Mouse (Mus musculus) heart, adult 2 months (tissue): ENCODE results near the gene Cnst. TPM values are rescaled to one million over a fixed set of nuclear protein-coding genes. Genes with fewer than 3 reads are reported as not detected.

Experiments used
- DNase-seq, 2 experiments: peaks; one replicate each; pipeline ENCODE4 v3.0.0; 2021
- H3K27ac ChIP-seq: fragments of 200-600 bp; 2 replicates; pipeline ENCODE4 v1.8.1; 2022
- H3K27me3 ChIP-seq: fragments of 200-500 bp; 2 replicates; pipeline ENCODE4 v1.6.1; 2012; ENCODE audit warnings: mild to moderate bottlenecking, low read length, inconsistent platforms, mixed read lengths; ENCODE audit not compliant: control insufficient read depth, insufficient read depth
- H3K36me3 ChIP-seq: fragments of 200-500 bp; 2 replicates; pipeline ENCODE4 v1.6.1; 2012; ENCODE audit warnings: low read length, inconsistent platforms; ENCODE audit not compliant: control insufficient read depth, insufficient read depth
- H3K4me1 ChIP-seq: fragments of 200-500 bp; 2 replicates; pipeline ENCODE4 v1.6.1; 2011; ENCODE audit warnings: low read length; ENCODE audit not compliant: control insufficient read depth, insufficient read depth
- H3K4me3 ChIP-seq: fragments of 200-600 bp; 2 replicates; pipeline ENCODE4 v1.8.1; 2022
- H3K79me2 ChIP-seq: fragments of 200-500 bp; replicated peaks from 2 replicates; pipeline ENCODE4 v1.6.1; 2012; ENCODE audit warnings: mild to moderate bottlenecking, inconsistent platforms, low read length, moderate library complexity, mixed read lengths; ENCODE audit not compliant: control insufficient read depth, insufficient read depth
- H3K9ac ChIP-seq: fragments of 200-500 bp; 2 replicates; pipeline ENCODE4 v1.6.1; 2012; ENCODE audit warnings: low read depth, mild to moderate bottlenecking, control low read depth, inconsistent platforms, low read length, mixed read lengths
- CTCF ChIP-seq: fragments of 200-600 bp; IDR thresholded peaks from 2 replicates; pipeline ENCODE4 v1.8.1; 2022; ENCODE audit warnings: antibody characterized with exemption, mild to moderate bottlenecking, moderate library complexity
- EP300 ChIP-seq: fragments of 200-500 bp; IDR thresholded peaks from 2 replicates; pipeline ENCODE4 v1.6.1; 2011; ENCODE audit warnings: low read depth, low read length, control low read depth; ENCODE audit not compliant: insufficient read depth
- POLR2A ChIP-seq: fragments of 200-500 bp; IDR thresholded peaks from 2 replicates; pipeline ENCODE4 v1.6.1; 2011; ENCODE audit warnings: mild to moderate bottlenecking, low read depth, low read length, control low read depth; ENCODE audit not compliant: insufficient read depth
- WGBS: fragments of 180-500 bp; shearing (Covaris S2); methylation state at CpG from one replicate; pipeline ENCODE4 v1.1.7; 2018; 5-methylcytosine and 5-hydroxymethylcytosine counted together
- intact Hi-C: fragments of 180-260 bp; cut with DNase I; formaldehyde crosslinking; loops from one replicate; pipeline ENCODE4 v1.15.1; 2025
- polyA plus RNA-seq: library from polyadenylated mRNA; depleted of rRNA; stranded (reverse); fragments of >200 nt; gene quantifications from 2 replicates; pipeline ENCODE4 v1.2.3, GENCODE M21; 2012
- total RNA-seq, 2 experiments: library from RNA; stranded (reverse); gene quantifications; 2 replicates each; pipeline ENCODE4 v1.2.3; 2021

Cnst gene
- total and polyA plus RNA-seq, 3 experiments: 23.4 to 48.8 (median 46.7) TPM

DNA sequence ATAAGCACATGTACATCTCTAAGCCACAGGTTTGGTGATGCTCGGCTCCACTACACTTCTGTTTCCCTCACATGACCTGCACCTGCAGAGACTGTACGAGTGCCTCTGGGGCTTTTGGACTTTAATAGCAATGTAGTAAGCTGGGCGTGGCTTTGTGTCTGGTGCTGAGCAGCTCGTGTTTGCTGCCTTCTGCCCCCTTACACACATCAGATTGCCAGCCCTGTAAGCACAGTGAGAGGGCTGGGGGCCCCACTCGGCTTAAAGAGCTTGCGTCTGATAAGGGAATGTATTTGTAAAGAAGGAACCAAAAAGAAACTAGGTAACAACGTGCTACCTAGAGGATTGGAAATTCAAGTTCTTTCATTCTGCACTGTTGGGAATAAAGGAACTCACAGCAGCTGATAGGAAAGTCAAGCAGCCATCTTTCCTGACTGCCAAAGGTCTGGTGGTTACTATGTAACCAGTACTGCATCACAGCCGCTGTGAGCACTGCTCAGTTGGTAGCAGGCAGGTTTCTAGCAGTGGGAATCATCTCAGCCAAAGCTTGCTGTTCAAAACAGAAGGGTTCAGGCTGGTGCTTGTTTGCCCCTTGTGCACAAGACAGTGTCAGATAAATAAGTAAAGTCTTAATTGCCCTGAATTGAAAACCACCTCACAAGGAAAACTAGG is 82.4 kb downstream of the Cnst start:
- TF ChIP-seq EP300: no peak
- TF ChIP-seq CTCF: no peak
- TF ChIP-seq POLR2A: no peak
- 58% methylated on average over 8 of the region's 8 CpGs for WGBS
- Histone ChIP-seq H3K27me3 (no peaks in the 10 kb centered on the region), H3K9ac (no peak overlapping the region), H3K4me1 (no peaks in the 10 kb centered on the region), H3K36me3 (no peaks in the 10 kb centered on the region), H3K27ac (no peak overlapping the region), H3K4me3 (no peak overlapping the region), H3K79me2 (no peaks in the 10 kb centered on the region)
- intact Hi-C loops: no loop called here
- no peak for DNase-seq

DNA sequence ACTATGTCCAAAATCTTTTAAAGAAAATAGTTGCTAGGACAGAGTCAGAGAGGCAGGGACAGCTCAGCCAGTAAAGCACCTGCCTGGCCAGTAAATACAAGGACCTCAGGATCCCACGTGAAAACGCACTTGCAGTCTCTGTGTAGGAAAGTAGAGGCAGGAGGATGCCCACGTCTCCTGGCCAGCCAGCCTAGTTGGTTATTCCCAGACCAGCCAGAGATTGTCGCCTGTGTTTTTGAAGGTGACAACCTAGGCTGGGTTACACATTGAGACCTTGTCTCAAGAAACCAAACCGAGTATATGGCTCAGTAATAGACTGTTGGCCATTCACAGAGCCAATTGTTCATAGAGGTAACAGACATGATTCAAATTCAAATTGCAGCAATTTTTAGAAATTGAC is 83.1 kb downstream of the Cnst start:
- no peak overlapping the region for H3K9ac ChIP-seq
- intact Hi-C loops: no loop called here
- 86% methylated on average over 5 of the region's 5 CpGs for WGBS

DNA sequence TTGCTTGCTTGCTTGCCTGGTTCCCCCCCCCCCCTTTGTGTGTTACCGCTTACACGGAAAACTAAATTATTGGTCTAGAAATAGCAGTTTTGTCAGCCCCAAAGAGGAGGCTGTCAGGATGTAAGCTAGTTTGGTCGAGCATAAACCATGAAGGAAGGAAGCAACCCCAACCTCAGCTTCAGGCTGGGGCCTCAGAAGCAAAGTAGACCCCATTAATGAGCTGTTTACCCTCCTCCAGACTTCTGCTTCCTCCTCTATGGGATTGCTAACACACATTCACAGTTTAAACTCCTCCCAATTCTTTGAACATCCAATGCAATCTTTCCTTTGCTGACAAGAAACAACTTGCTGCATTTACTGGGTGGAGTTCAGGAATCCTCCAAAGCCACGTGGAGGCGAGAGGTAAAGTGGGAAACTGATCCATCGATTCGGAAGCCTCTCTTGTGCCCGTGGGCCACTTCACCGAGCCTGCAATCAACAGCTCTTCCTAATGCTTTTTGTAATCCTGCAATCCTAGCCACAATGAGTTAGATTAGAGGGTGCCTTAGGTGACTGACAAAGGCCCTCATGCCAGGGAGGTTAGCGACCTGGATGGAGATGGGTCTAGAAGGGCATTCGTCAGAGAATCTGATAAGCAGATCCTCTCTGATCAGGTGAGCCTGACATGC is 86.7 kb downstream of the Cnst start:
- no peak overlapping the region for H3K4me3 ChIP-seq
- no peaks in the 10 kb centered on the region for H3K36me3 ChIP-seq
- intact Hi-C loops: no loop called here
- no peak for DNase-seq
- H3K27me3 ChIP-seq: no peaks in the 10 kb centered on the region
- no peak overlapping the region for H3K27ac ChIP-seq
- WGBS: 79% methylated on average over 11 of the region's 11 CpGs
- no peak for TF ChIP-seq POLR2A
- TF ChIP-seq CTCF: no peak
- no peak for TF ChIP-seq EP300
- H3K79me2 ChIP-seq: no peaks in the 10 kb centered on the region
- H3K9ac ChIP-seq: no peak overlapping the region
- H3K4me1 ChIP-seq: no peaks in the 10 kb centered on the region

More for the DNA sequence above, 83.1 kb downstream of the Cnst start:
- Histone ChIP-seq H3K36me3 (no peaks in the 10 kb centered on the region), H3K27me3 (no peaks in the 10 kb centered on the region), H3K27ac (no peak overlapping the region), H3K4me3 (no peak overlapping the region), H3K4me1 (no peaks in the 10 kb centered on the region), H3K79me2 (no peaks in the 10 kb centered on the region)
- TF ChIP-seq EP300: no peak
- no peak for TF ChIP-seq CTCF
- no peak for DNase-seq

DNA sequence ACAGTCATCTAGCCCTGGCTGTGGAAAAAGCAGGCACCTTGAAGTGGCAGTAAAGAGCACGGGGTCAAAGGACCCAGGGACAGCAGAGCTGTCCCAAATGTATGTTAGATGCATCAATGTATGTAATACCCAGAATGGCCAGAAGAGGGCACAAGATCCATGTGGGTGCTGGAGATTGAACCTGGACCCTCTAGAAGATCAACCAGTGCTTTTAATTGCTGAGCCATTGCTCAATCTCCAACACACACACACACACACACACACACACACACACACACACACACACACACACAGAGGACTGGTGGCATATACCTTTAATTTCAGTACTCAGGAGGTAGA is 87.2 kb downstream of the Cnst start:
- Histone ChIP-seq H3K27me3 (no peaks in the 10 kb centered on the region), H3K36me3 (no peaks in the 10 kb centered on the region), H3K4me1 (no peaks in the 10 kb centered on the region), H3K4me3 (no peak overlapping the region), H3K27ac (no peak overlapping the region), H3K9ac (no peak overlapping the region), H3K79me2 (no peaks in the 10 kb centered on the region)
- 45% methylated on average over 1 of the region's 1 CpGs for WGBS
- intact Hi-C loops: no loop called here
- peak in 1 of 2 experiments; percentile 14 for DNase-seq
- no peak for TF ChIP-seq POLR2A
- TF ChIP-seq EP300: no peak
- TF ChIP-seq CTCF: peak; percentile 70

DNA sequence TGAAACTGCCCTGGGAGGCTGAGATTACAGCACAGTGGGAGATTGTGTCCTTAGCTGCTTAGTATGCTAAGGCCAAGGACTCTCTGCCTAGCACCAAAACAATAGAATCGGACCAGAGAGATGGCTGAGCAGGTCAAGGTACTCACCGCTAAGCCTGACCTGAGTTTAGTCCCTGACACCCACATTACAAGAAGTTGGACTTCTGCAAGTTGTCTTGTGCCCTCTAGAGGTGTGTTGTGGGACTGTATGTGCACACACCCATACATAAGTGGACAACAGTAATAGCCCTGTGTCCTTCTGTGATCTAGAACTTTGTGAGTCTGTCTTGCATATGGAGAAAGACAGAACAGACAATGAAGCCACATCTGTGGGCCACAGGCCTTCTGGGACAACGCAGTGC is 88.0 kb downstream of the Cnst start:
- no peak overlapping the region for H3K4me3 ChIP-seq
- H3K79me2 ChIP-seq: no peaks in the 10 kb centered on the region
- no peak overlapping the region for H3K27ac ChIP-seq
- 86% methylated on average over 3 of the region's 3 CpGs for WGBS
- no peaks in the 10 kb centered on the region for H3K36me3 ChIP-seq
- intact Hi-C loops: no loop called here
- TF ChIP-seq POLR2A: no peak
- no peak for TF ChIP-seq EP300
- peak; percentile 21 for TF ChIP-seq CTCF
- peak in 1 of 2 experiments; percentile 8 for DNase-seq
- no peaks in the 10 kb centered on the region for H3K27me3 ChIP-seq
- H3K4me1 ChIP-seq: no peaks in the 10 kb centered on the region
- no peak overlapping the region for H3K9ac ChIP-seq

DNA sequence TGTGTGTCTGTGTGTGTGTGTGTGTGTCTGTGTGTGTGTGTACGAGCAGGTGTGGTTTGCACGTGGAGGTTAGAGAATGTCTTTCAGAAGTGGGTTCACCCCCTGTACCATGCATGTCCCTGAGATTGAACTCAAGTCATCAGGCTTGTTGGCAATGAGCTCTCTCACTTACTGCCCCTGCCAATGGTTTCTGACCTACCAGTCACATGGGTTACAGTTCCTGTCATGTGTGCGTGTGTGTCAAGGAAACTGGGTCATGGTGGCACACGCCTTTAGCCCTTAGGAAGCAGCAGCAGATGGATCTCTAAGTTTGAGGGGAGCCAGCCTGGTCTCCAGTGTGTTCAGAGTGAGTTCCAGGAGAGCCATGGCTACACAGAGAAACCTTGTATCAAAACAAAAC is 96.6 kb downstream of the Cnst start:
- WGBS: 70% methylated on average over 4 of the region's 4 CpGs
- peak in 1 of 2 experiments; percentile 5 for DNase-seq
- no peak overlapping the region for H3K4me3 ChIP-seq
- no peak overlapping the region for H3K27ac ChIP-seq
- TF ChIP-seq EP300 (no peak), CTCF (no peak), POLR2A (no peak)
- H3K27me3 ChIP-seq: no peaks in the 10 kb centered on the region
- intact Hi-C loops: loop anchor here (10.0 kb wide), 2 partner anchors 92 to 202 kb away; no protein-coding TSS in a partner anchor
- no peak overlapping the region for H3K9ac ChIP-seq
- peaks cover 2% of the 10 kb centered on the region for H3K4me1 ChIP-seq
- H3K36me3 ChIP-seq: no peaks in the 10 kb centered on the region
- no peaks in the 10 kb centered on the region for H3K79me2 ChIP-seq
